Mouse (Mus musculus) forebrain, postnatal 0 days (tissue): Measurements from ENCODE around the gene Smok2b. TPM values are rescaled to one million over a fixed set of nuclear protein-coding genes. Genes with fewer than 3 reads are reported as not detected.
A peak's percentile ranks its signal among the peaks of the same experiment; 100 is the strongest.
"Not testable (repeated sequence)": the region's sequence is repeated elsewhere in the genome, so short reads cannot be mapped to it uniquely, and the experiment has no call there.

Experiments
- ATAC-seq: fragments of 200-750 bp; cut with Nextera tagmentation; 2 replicates; pipeline ENCODE4 v1.8.0; 2017; ENCODE audit warnings: mild to moderate bottlenecking, moderate library complexity
- DNase-seq: peaks from one replicate; pipeline ENCODE4 v3.0.0-alpha.2; 2015
- H3K27ac ChIP-seq: fragments of 300-500 bp; sonication (generic); 2 replicates; pipeline ENCODE4 v1.5.1; 2014; ENCODE audit warnings: low read depth, mild to moderate bottlenecking, antibody characterized with exemption, low read length, moderate library complexity, mixed read lengths
- H3K27me3 ChIP-seq: fragments of 300-500 bp; sonication (generic); 2 replicates; pipeline ENCODE4 v1.6.1; 2014; ENCODE audit warnings: mild to moderate bottlenecking, low read length, mixed read lengths; ENCODE audit not compliant: insufficient read depth
- H3K36me3 ChIP-seq: fragments of 300-500 bp; sonication (generic); 2 replicates; pipeline ENCODE4 v1.6.1; 2014; ENCODE audit warnings: mild to moderate bottlenecking, moderate library complexity; ENCODE audit not compliant: insufficient read depth
- H3K4me1 ChIP-seq: fragments of 300-500 bp; sonication (generic); 2 replicates; pipeline ENCODE4 v1.6.1; 2014; ENCODE audit warnings: antibody characterized with exemption; ENCODE audit not compliant: insufficient read depth
- H3K4me2 ChIP-seq: fragments of 300-500 bp; sonication (generic); 2 replicates; pipeline ENCODE4 v1.6.1; 2014; ENCODE audit warnings: low read depth, mild to moderate bottlenecking, moderate library complexity
- H3K4me3 ChIP-seq: fragments of 300-500 bp; sonication (generic); 2 replicates; pipeline ENCODE4 v1.5.1; 2014; ENCODE audit warnings: low read depth, low read length, mixed read lengths
- H3K9ac ChIP-seq: fragments of 300-500 bp; sonication (generic); 2 replicates; pipeline ENCODE4 v1.6.1; 2014; ENCODE audit warnings: mild to moderate bottlenecking
- H3K9me3 ChIP-seq: fragments of 300-500 bp; sonication (generic); 2 replicates; pipeline ENCODE4 v1.6.1; 2016; ENCODE audit warnings: low read length
- WGBS: fragments of 180-500 bp; shearing (Covaris S2); extraction: QIAGEN DNeasy Blood & Tissue Kit; methylation state at CpG from one replicate; pipeline ENCODE4 v1.1.7; 2014; 5-methylcytosine and 5-hydroxymethylcytosine counted together
- polyA plus RNA-seq: library from polyadenylated mRNA; unstranded; fragments of >200 nt; fragmentation: Nextera tagmentation; extraction: Ambion mirVana; gene quantifications from 2 replicates; pipeline ENCODE4 v1.2.1, GENCODE M21; 2015
- total RNA-seq: library from RNA; depleted of rRNA; stranded (reverse); fragments of >200 nt; gene quantifications from 2 replicates; pipeline ENCODE4 v1.2.3, GENCODE M21; 2014; rRNA removed

The Smok2b gene
- total RNA-seq (not detected in 2 replicates), polyA plus RNA-seq (not detected in 2 replicates)

GRCm38 (mm10) chr17:13229957-13230356, at the start of gene Smok2b:
Gene Smok2b (plus strand): TSS chr17:13230257.
- H3K27ac ChIP-seq, ATAC-seq, H3K9ac ChIP-seq, H3K4me1 ChIP-seq, DNase-seq, H3K4me3 ChIP-seq, H3K36me3 ChIP-seq, H3K27me3 ChIP-seq, H3K4me2 ChIP-seq: not testable (repeated sequence)
- H3K9me3 ChIP-seq, result peaks cover 70% of the 10 kb centered on the region
- whole genome bisulfite sequencing, result 81% methylated on average over 2 of the region's 2 CpGs

GRCm38 (mm10) chr17:13180491-13180890, 49.6 kb upstream of the Smok2b start:
- not testable (repeated sequence) for H3K27me3 ChIP-seq, DNase-seq, H3K9ac ChIP-seq, H3K36me3 ChIP-seq, ATAC-seq, H3K4me1 ChIP-seq, H3K4me3 ChIP-seq, H3K27ac ChIP-seq, H3K4me2 ChIP-seq
- 94% methylated on average over 5 of the region's 5 CpGs for WGBS
- H3K9me3 ChIP-seq, result peaks cover 14% of the 10 kb centered on the region

- not testable (repeated sequence) for H3K4me1 ChIP-seq, DNase-seq, ATAC-seq, H3K27ac ChIP-seq, H3K4me3 ChIP-seq, H3K27me3 ChIP-seq, H3K9ac ChIP-seq, H3K4me2 ChIP-seq, H3K36me3 ChIP-seq
- H3K9me3 ChIP-seq, result peaks cover 27% of the 10 kb centered on the region
- 78% methylated on average over 3 of the region's 4 CpGs for WGBS
Measured at GRCm38 (mm10) chr17:13182712-13183111, 47.3 kb upstream of the Smok2b start.

GRCm38 (mm10) chr17:13184514-13184913, 45.5 kb upstream of the Smok2b start:
- not testable (repeated sequence) for H3K4me3 ChIP-seq, H3K27me3 ChIP-seq, DNase-seq, ATAC-seq, H3K4me2 ChIP-seq, H3K36me3 ChIP-seq, H3K9ac ChIP-seq, H3K27ac ChIP-seq, H3K4me1 ChIP-seq
- peaks cover 27% of the 10 kb centered on the region for H3K9me3 ChIP-seq
- 95% methylated on average over 4 of the region's 5 CpGs for whole genome bisulfite sequencing

GRCm38 (mm10) chr17:13186541-13186940, 43.5 kb upstream of the Smok2b start:
- DNase-seq, ATAC-seq: not testable (repeated sequence)
- 87% methylated on average over 6 of the region's 6 CpGs for WGBS

GRCm38 (mm10) chr17:13187621-13188020, 42.4 kb upstream of the Smok2b start:
- peaks cover 22% of the 10 kb centered on the region for H3K9me3 ChIP-seq
- not testable (repeated sequence) for H3K4me3 ChIP-seq, H3K36me3 ChIP-seq, H3K9ac ChIP-seq, H3K27me3 ChIP-seq, H3K27ac ChIP-seq, DNase-seq, H3K4me2 ChIP-seq, ATAC-seq, H3K4me1 ChIP-seq
- WGBS, result 62% methylated on average over 5 of the region's 6 CpGs

More at GRCm38 (mm10) chr17:13186541-13186940, 43.5 kb upstream of the Smok2b start:
- H3K4me1 ChIP-seq, H3K27me3 ChIP-seq, H3K36me3 ChIP-seq, H3K4me2 ChIP-seq, H3K4me3 ChIP-seq, H3K27ac ChIP-seq, H3K9ac ChIP-seq: not testable (repeated sequence)
- H3K9me3 ChIP-seq, result peaks cover 31% of the 10 kb centered on the region

GRCm38 (mm10) chr17:13188846-13189245, 41.2 kb upstream of the Smok2b start:
- not testable (repeated sequence) for H3K4me2 ChIP-seq, H3K27ac ChIP-seq, DNase-seq, H3K4me3 ChIP-seq, H3K9ac ChIP-seq, H3K36me3 ChIP-seq, H3K4me1 ChIP-seq, H3K27me3 ChIP-seq
- ATAC-seq, result peak; percentile 69
- H3K9me3 ChIP-seq, result peaks cover 21% of the 10 kb centered on the region
- WGBS, result 90% methylated on average over 2 of the region's 2 CpGs

GRCm38 (mm10) chr17:13190836-13191583, 39.0 kb upstream of the Smok2b start:
- H3K36me3 ChIP-seq, ATAC-seq, DNase-seq, H3K4me3 ChIP-seq, H3K27me3 ChIP-seq, H3K9ac ChIP-seq, H3K4me1 ChIP-seq, H3K27ac ChIP-seq, H3K4me2 ChIP-seq: not testable (repeated sequence)
- peaks cover 27% of the 10 kb centered on the region for H3K9me3 ChIP-seq
- WGBS, result 90% methylated on average over 10 of the region's 10 CpGs

- not testable (repeated sequence) for H3K27ac ChIP-seq, H3K4me1 ChIP-seq, H3K9ac ChIP-seq, DNase-seq, H3K27me3 ChIP-seq, ATAC-seq, H3K36me3 ChIP-seq, H3K4me2 ChIP-seq, H3K4me3 ChIP-seq
- 67% methylated on average over 4 of the region's 4 CpGs for whole genome bisulfite sequencing
- peaks cover 22% of the 10 kb centered on the region for H3K9me3 ChIP-seq
Measured at GRCm38 (mm10) chr17:13196486-13196885, 33.6 kb upstream of the Smok2b start.

GRCm38 (mm10) chr17:13198812-13199211, 31.2 kb upstream of the Smok2b start:
- not testable (repeated sequence) for H3K27ac ChIP-seq, H3K4me1 ChIP-seq, DNase-seq, H3K9ac ChIP-seq, H3K4me2 ChIP-seq, H3K4me3 ChIP-seq, H3K27me3 ChIP-seq, ATAC-seq, H3K36me3 ChIP-seq
- H3K9me3 ChIP-seq, result peaks cover 24% of the 10 kb centered on the region
- 88% methylated on average over 2 of the region's 2 CpGs for WGBS
